Comparison of ENCODE assay signal across 8 mouse cellular contexts in genomic region chr8:35985152-35985689, GRCm38 (mm10).
A peak's percentile ranks its signal among the peaks of the same experiment; 100 is the strongest.
DNase-seq lines count a peak whose midpoint lies in the region; ATAC-seq and TF ChIP-seq lines count a peak whose summit lies in the region.

No protein-coding gene starts in this region.

- H3K4me3 ChIP-seq in kidney, adult 2 months (ENCODE audit: insufficient read depth, low read depth, low read length): no peak overlapping the region
- no peak overlapping the region for H3K4me3 ChIP-seq in kidney, embryonic 16.5 days (ENCODE audit: low read length)
- H3K4me3 ChIP-seq in embryonic facial prominence, embryonic 15.5 days (replicated peaks): no peak overlapping the region

- ATAC-seq in kidney, embryonic 16.5 days (ENCODE audit: low FRiP score, low TSS enrichment): no peak
- ATAC-seq in embryonic facial prominence, embryonic 15.5 days (ENCODE audit: insufficient number of reproducible peaks, low FRiP score, low TSS enrichment, low read depth): no peak

- H3K27ac ChIP-seq in kidney, adult 2 months (ENCODE audit: insufficient read depth, low read depth, low read length): no peak overlapping the region
- H3K27ac ChIP-seq in kidney, embryonic 16.5 days (ENCODE audit: low read length): no peak overlapping the region
- peak overlapping the region; percentile 18; the same call in 1 of the 2 replicates for H3K27ac ChIP-seq in embryonic facial prominence, embryonic 15.5 days (replicated peaks)

- no peaks in the 10 kb centered on the region for H3K36me3 ChIP-seq in kidney, adult 2 months (ENCODE audit: control insufficient read depth, insufficient read depth, low read length)
- H3K36me3 ChIP-seq in kidney, embryonic 16.5 days (ENCODE audit: insufficient read depth, low read length): no peaks in the 10 kb centered on the region
- no peaks in the 10 kb centered on the region for H3K36me3 ChIP-seq in embryonic facial prominence, embryonic 15.5 days

- WGBS in kidney, adult 2 months: 47% methylated on average over 5 of the region's 5 CpGs
- 36% methylated on average over 5 of the region's 5 CpGs for WGBS in kidney, embryonic 16.5 days
- whole genome bisulfite sequencing in embryonic facial prominence, embryonic 15.5 days: 24% methylated on average over 5 of the region's 5 CpGs

- H3K4me2 ChIP-seq in kidney, embryonic 16.5 days (replicated peaks; ENCODE audit: low read depth, low read length): no peak overlapping the region
- H3K4me2 ChIP-seq in embryonic facial prominence, embryonic 15.5 days (replicated peaks): no peak overlapping the region

- H3K9ac ChIP-seq in kidney, embryonic 16.5 days (replicated peaks; ENCODE audit: low read length): no peak overlapping the region
- H3K9ac ChIP-seq in embryonic facial prominence, embryonic 15.5 days: no peak overlapping the region

- DNase-seq in kidney, adult 2 months: peak; percentile 59
- DNase-seq in MN1 (ENCODE audit: low spot score): peak; percentile 64
- DNase-seq in heart, postnatal 25 days (ENCODE audit: low spot score): peak; percentile 6
- no peak for DNase-seq in retina, embryonic 14.5 days (ENCODE audit: low spot score)
- no peak for DNase-seq in embryo, embryonic 11 days
- DNase-seq in left cerebral cortex, adult 8-10 months (ENCODE audit: low spot score in 2 of 2): no peak

- TF ChIP-seq POLR2A in kidney, adult 2 months (IDR thresholded peaks at IDR 0.05; ENCODE audit: low read depth, low read length): no peak

- intact Hi-C loops in heart, postnatal 25 days (cut with DNase I): loop anchor here (5.0 kb wide), 1 partner anchor 123 kb away; no protein-coding TSS in a partner anchor

- H3K4me1 ChIP-seq in kidney, adult 2 months (ENCODE audit: control insufficient read depth, insufficient read depth, low read length): no peaks in the 10 kb centered on the region
- peaks cover 5% of the 10 kb centered on the region for H3K4me1 ChIP-seq in kidney, embryonic 16.5 days (ENCODE audit: insufficient read depth, low read length)
- 0 out of 2 replicates have a peak, but pooled peaks cover 8% of the 10 kb centered on the region for H3K4me1 ChIP-seq in embryonic facial prominence, embryonic 15.5 days

- H3K27me3 ChIP-seq in kidney, adult 2 months (replicated peaks; ENCODE audit: control insufficient read depth, insufficient read depth, low read length): no peaks in the 10 kb centered on the region
- no peaks in the 10 kb centered on the region for H3K27me3 ChIP-seq in kidney, embryonic 16.5 days (ENCODE audit: insufficient read depth, low read length)
- no peaks in the 10 kb centered on the region for H3K27me3 ChIP-seq in embryonic facial prominence, embryonic 15.5 days

- no peak for TF ChIP-seq CTCF in kidney, adult 2 months (conservative IDR thresholded peaks at IDR 0.05; ENCODE audit: insufficient read depth, insufficient read length, low read depth, low read length)

- no peaks in the 10 kb centered on the region for H3K9me3 ChIP-seq in kidney, embryonic 16.5 days (ENCODE audit: low read length)
- no peaks in the 10 kb centered on the region for H3K9me3 ChIP-seq in embryonic facial prominence, embryonic 15.5 days (replicated peaks)

Comparison
In these comparisons a context has a peak if more than half of its experiments do, and no peak if none do; other contexts are left out.
1. DNase-seq: peak in kidney, adult 2 months (single experiment), MN1 (single experiment) and heart, postnatal 25 days (single experiment); none in retina, embryonic 14.5 days (single experiment), embryo, embryonic 11 days (single experiment) and left cerebral cortex, adult 8-10 months (0 of 2).